Mouse (Mus musculus): ENCODE data around the gene Cdc42bpb. TPM values are rescaled to one million over a fixed set of nuclear protein-coding genes. Genes with fewer than 3 reads are reported as not detected.

Gene Cdc42bpb
- polyA plus RNA-seq, 1 experiment = 472 TPM

DNA sequence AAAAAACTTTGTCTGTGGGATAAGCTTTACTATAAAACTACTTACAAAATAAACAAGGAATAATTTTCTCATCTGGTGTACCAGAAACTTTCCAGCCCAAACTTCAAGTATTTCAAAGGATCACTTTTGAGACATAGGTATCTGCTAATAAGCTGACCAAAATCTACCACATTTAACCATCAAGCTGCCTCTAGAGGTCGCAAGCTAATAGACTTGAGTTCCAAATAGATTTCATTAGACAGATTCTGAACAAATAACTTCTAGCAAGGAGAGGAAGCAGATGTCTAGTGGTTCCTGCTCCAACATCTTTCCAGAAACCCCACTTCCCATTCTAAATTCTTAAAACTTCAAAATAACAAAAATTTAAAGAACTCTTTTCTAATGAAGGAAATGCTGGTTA is 33.6 kb downstream of the Cdc42bpb start:
- WGBS = 38% methylated on average over 1 of the region's 1 CpGs
- H3K4me3 ChIP-seq (ENCODE audit: low read depth, low read length) = no peak overlapping the region
- no peak overlapping the region for H3K27ac ChIP-seq (ENCODE audit: insufficient read depth, low read depth, low read length)
- peaks cover 2% of the 10 kb centered on the region; the same call in 1 of the 2 replicates for H3K4me1 ChIP-seq (ENCODE audit: control insufficient read depth, insufficient read depth, insufficient read length, low read length)
- H3K36me3 ChIP-seq (ENCODE audit: control insufficient read depth, insufficient read depth, low read length) = peaks cover 38% of the 10 kb centered on the region
- TF ChIP-seq POLR2A (IDR thresholded peaks at IDR 0.05; ENCODE audit: low read depth, low read length) (no peak), CTCF (IDR thresholded peaks at IDR 0.05; ENCODE audit: extremely low read depth, insufficient read length, insufficient replicate concordance, low read depth, low read length) (no peak)
- no peaks in the 10 kb centered on the region for H3K27me3 ChIP-seq (ENCODE audit: control insufficient read depth, insufficient read depth, low read length)

DNA sequence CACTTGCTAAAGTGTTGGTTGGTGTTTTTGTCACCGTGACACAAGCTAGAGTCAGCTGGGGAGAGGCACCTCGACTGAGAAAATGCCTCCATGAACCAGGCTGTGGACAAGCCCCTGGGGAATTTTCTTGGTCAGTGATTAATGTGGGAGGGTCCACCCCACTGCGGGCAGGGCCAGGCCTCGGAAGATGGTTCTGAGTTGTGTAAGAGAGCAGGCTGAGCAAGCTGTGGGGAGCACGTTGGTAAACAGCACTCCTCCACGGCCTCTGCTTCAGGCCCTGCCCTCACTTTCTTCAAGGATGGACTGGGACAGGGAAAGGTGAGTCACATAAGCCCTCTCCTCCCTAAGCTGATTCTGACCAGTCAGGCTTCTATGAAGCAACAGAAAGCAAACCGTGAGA is 36.8 kb downstream of the Cdc42bpb start:
- no peak overlapping the region for H3K27ac ChIP-seq (ENCODE audit: insufficient read depth, low read depth, low read length)
- H3K36me3 ChIP-seq (ENCODE audit: control insufficient read depth, insufficient read depth, low read length) = peaks cover 62% of the 10 kb centered on the region
- H3K4me1 ChIP-seq (ENCODE audit: control insufficient read depth, insufficient read depth, insufficient read length, low read length) = no peaks in the 10 kb centered on the region
- H3K27me3 ChIP-seq (ENCODE audit: control insufficient read depth, insufficient read depth, low read length) = no peaks in the 10 kb centered on the region
- no peak overlapping the region for H3K4me3 ChIP-seq (ENCODE audit: low read depth, low read length)
- WGBS = 75% methylated on average over 7 of the region's 7 CpGs
- no peak for TF ChIP-seq CTCF (IDR thresholded peaks at IDR 0.05; ENCODE audit: extremely low read depth, insufficient read length, insufficient replicate concordance, low read depth, low read length)
- no peak for TF ChIP-seq POLR2A (IDR thresholded peaks at IDR 0.05; ENCODE audit: low read depth, low read length)

DNA sequence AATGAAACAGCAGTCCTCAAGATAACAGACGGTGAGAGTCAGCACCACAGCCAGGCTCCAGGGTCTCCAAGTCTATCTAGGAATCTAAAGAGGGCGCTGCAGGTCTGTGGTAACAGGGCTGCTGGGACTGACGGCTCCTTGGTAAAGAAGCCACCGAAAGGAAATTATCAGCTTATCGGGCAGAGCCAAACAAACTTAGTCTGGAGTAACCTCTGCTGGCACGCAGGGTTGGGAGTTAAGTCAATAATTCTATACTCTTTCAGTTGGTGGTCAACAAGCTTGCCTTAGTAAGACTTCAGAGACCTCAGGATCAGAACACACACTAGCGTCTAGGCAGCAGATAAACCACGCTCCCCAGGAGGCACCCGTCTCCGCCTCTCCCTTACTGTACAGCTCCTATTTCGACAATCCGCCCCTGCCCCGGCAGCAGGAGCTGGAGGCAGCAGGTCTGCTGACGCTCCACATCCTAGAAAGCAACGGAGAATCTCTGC is 39.6 kb downstream of the Cdc42bpb start:
- H3K36me3 ChIP-seq (ENCODE audit: control insufficient read depth, insufficient read depth, low read length) = peaks cover 77% of the 10 kb centered on the region
- H3K4me1 ChIP-seq (ENCODE audit: control insufficient read depth, insufficient read depth, insufficient read length, low read length) = no peaks in the 10 kb centered on the region
- no peaks in the 10 kb centered on the region for H3K27me3 ChIP-seq (ENCODE audit: control insufficient read depth, insufficient read depth, low read length)
- no peak overlapping the region for H3K4me3 ChIP-seq (ENCODE audit: low read depth, low read length)
- H3K27ac ChIP-seq (ENCODE audit: insufficient read depth, low read depth, low read length) = no peak overlapping the region
- 73% methylated on average over 15 of the region's 15 CpGs for WGBS
- TF ChIP-seq POLR2A (IDR thresholded peaks at IDR 0.05; ENCODE audit: low read depth, low read length) (no peak), CTCF (IDR thresholded peaks at IDR 0.05; ENCODE audit: extremely low read depth, insufficient read length, insufficient replicate concordance, low read depth, low read length) (no peak)

DNA sequence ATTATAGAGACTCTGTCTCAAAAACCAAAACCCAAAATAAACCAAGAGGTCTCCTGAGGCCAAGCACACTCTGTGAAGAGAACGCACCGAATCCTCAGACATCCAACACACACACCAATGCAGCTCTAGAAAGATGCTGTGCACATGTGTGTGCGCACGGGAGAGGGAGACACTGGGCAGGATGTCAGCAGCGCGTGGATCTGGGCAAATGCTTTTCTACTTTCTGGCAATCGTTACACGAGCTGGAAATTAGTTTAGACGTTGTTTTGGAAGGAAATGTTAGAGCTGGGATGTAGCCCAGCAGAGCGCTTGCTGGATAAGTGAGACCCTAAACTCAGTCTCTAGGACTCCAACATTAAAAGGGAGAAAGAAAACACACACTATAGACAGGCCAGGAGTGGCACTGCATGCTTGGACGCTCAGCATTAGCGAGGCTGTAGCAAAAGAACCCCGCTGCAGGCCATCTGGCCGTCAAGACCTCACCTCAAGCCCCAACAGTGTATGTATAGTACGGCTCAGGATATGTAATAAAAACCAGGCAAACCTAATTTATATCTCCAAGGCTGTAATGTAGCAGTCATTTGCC is 44.4 kb downstream of the Cdc42bpb start:
- no peak overlapping the region for H3K4me3 ChIP-seq (ENCODE audit: low read depth, low read length)
- peaks cover 69% of the 10 kb centered on the region for H3K36me3 ChIP-seq (ENCODE audit: control insufficient read depth, insufficient read depth, low read length)
- WGBS = 90% methylated on average over 15 of the region's 15 CpGs
- no peaks in the 10 kb centered on the region for H3K27me3 ChIP-seq (ENCODE audit: control insufficient read depth, insufficient read depth, low read length)
- no peaks in the 10 kb centered on the region for H3K4me1 ChIP-seq (ENCODE audit: control insufficient read depth, insufficient read depth, insufficient read length, low read length)
- no peak overlapping the region for H3K27ac ChIP-seq (ENCODE audit: insufficient read depth, low read depth, low read length)
- TF ChIP-seq CTCF (IDR thresholded peaks at IDR 0.05; ENCODE audit: extremely low read depth, insufficient read length, insufficient replicate concordance, low read depth, low read length) (no peak), POLR2A (IDR thresholded peaks at IDR 0.05; ENCODE audit: low read depth, low read length) (no peak)

DNA sequence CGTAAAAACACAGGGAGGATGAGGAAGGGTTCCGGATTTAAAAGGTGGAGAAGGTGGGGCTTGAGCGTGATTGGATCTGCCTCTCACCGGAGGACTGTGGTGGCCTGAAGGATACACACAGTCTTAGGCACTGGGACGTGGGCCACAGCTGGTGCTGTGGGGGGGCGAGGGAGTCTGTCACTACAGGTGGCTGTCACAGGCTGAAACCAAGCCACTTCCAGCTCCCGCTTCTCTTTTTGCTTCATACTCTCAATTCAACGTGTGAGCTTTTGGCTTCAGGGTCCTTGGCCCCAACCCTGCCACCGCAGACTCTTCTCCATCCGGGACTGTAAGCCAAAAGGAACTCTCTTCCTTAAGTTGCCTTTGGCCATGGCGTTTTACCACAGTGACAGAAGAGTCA is 45.1 kb downstream of the Cdc42bpb start:
- TF ChIP-seq POLR2A (IDR thresholded peaks at IDR 0.05; ENCODE audit: low read depth, low read length) = no peak
- TF ChIP-seq CTCF (IDR thresholded peaks at IDR 0.05; ENCODE audit: extremely low read depth, insufficient read length, insufficient replicate concordance, low read depth, low read length) = no peak
- Histone ChIP-seq H3K27ac (ENCODE audit: insufficient read depth, low read depth, low read length) (no peak overlapping the region), H3K36me3 (ENCODE audit: control insufficient read depth, insufficient read depth, low read length) (peaks cover 70% of the 10 kb centered on the region), H3K27me3 (ENCODE audit: control insufficient read depth, insufficient read depth, low read length) (no peaks in the 10 kb centered on the region), H3K4me1 (ENCODE audit: control insufficient read depth, insufficient read depth, insufficient read length, low read length) (no peaks in the 10 kb centered on the region), H3K4me3 (ENCODE audit: low read depth, low read length) (no peak overlapping the region)
- WGBS = 90% methylated on average over 11 of the region's 11 CpGs

DNA sequence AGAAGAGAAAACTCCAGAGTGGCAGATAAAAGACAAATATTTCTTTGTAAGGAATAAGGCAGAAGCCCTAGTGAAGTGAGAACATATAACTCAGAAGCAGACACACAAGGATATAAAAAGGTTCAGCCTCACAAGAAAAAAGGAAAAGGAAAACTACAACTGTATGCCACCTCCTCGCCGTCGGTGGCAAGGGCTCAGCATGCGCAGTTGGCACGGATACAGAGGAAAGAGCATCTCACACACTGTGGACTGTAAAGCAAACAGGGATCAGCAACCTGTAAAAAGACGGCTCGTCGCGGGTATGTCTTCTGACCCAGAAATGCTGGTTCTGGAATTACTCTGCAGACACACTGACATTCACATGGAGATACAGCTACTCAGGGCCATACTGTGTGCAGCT is 45.9 kb downstream of the Cdc42bpb start:
- H3K4me3 ChIP-seq (ENCODE audit: low read depth, low read length) = no peak overlapping the region
- no peaks in the 10 kb centered on the region for H3K4me1 ChIP-seq (ENCODE audit: control insufficient read depth, insufficient read depth, insufficient read length, low read length)
- H3K36me3 ChIP-seq (ENCODE audit: control insufficient read depth, insufficient read depth, low read length) = peaks cover 72% of the 10 kb centered on the region
- WGBS = 90% methylated on average over 9 of the region's 9 CpGs
- TF ChIP-seq POLR2A (IDR thresholded peaks at IDR 0.05; ENCODE audit: low read depth, low read length) (no peak), CTCF (IDR thresholded peaks at IDR 0.05; ENCODE audit: extremely low read depth, insufficient read length, insufficient replicate concordance, low read depth, low read length) (no peak)
- no peak overlapping the region for H3K27ac ChIP-seq (ENCODE audit: insufficient read depth, low read depth, low read length)
- no peaks in the 10 kb centered on the region for H3K27me3 ChIP-seq (ENCODE audit: control insufficient read depth, insufficient read depth, low read length)

DNA sequence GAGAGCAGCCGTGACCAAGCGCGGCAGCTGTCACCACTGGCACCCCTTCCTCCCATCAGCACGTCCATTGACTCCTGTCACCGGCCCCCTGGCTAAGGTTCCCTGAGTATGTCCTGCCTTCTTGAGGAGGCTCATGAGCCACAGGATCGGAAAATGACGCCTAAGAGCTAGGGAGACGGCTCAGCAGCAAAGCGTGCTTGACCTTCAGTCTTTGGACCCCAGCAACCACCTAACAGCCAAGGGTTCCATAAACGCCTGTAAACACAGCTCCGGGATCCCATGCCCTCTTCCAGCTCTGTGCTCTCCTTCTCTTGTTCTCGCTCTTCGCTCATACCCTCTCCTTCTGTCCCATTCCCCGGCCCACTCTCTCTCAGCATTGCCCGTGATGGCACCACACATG is 48.2 kb downstream of the Cdc42bpb start:
- Histone ChIP-seq H3K27me3 (ENCODE audit: control insufficient read depth, insufficient read depth, low read length) (no peaks in the 10 kb centered on the region), H3K4me1 (ENCODE audit: control insufficient read depth, insufficient read depth, insufficient read length, low read length) (no peaks in the 10 kb centered on the region), H3K36me3 (ENCODE audit: control insufficient read depth, insufficient read depth, low read length) (peaks cover 69% of the 10 kb centered on the region), H3K27ac (ENCODE audit: insufficient read depth, low read depth, low read length) (no peak overlapping the region), H3K4me3 (ENCODE audit: low read depth, low read length) (no peak overlapping the region)
- no peak for TF ChIP-seq CTCF (IDR thresholded peaks at IDR 0.05; ENCODE audit: extremely low read depth, insufficient read length, insufficient replicate concordance, low read depth, low read length)
- TF ChIP-seq POLR2A (IDR thresholded peaks at IDR 0.05; ENCODE audit: low read depth, low read length) = no peak
- WGBS = 87% methylated on average over 15 of the region's 15 CpGs

Data from small intestine, adult 2 months (tissue).